Mouse (Mus musculus): ENCODE results near the gene Dpm2. TPM values are rescaled to one million over a fixed set of nuclear protein-coding genes. Genes with fewer than 3 reads are reported as not detected.

Dpm2 gene
- polyA plus RNA-seq, 1 experiment from 2014 or later, result 121 TPM

- peaks cover 54% of the 10 kb centered on the region for H3K4me1 ChIP-seq
- H3K27me3 ChIP-seq (replicated peaks), result no peaks in the 10 kb centered on the region
- H3K4me2 ChIP-seq (replicated peaks), result peak overlapping the region; percentile 90
- peak overlapping the region; percentile 95 for H3K9ac ChIP-seq
- 6% methylated on average over 11 of the region's 11 CpGs for WGBS
- no peak for ATAC-seq (ENCODE audit: low FRiP score, low read depth)
- H3K4me3 ChIP-seq, result peak overlapping the region; percentile 87
- H3K36me3 ChIP-seq, result no peaks in the 10 kb centered on the region
- H3K27ac ChIP-seq, result no peak overlapping the region
- H3K9me3 ChIP-seq, result no peaks in the 10 kb centered on the region
Observed at GRCm38 (mm10) chr2:32536634-32537359, 33.9 kb upstream of the Dpm2 start.

- H3K27ac ChIP-seq, result no peak overlapping the region
- H3K4me3 ChIP-seq, result peak overlapping the region; percentile 87
- H3K27me3 ChIP-seq (replicated peaks), result no peaks in the 10 kb centered on the region
- no peaks in the 10 kb centered on the region for H3K9me3 ChIP-seq
- 11% methylated on average over 9 of the region's 9 CpGs for WGBS
- ATAC-seq (ENCODE audit: low FRiP score, low read depth), result no peak
- peak overlapping the region; percentile 95 for H3K9ac ChIP-seq
- no peaks in the 10 kb centered on the region for H3K36me3 ChIP-seq
- peaks cover 54% of the 10 kb centered on the region for H3K4me1 ChIP-seq
- H3K4me2 ChIP-seq (replicated peaks), result peak overlapping the region; percentile 90
Observed at GRCm38 (mm10) chr2:32537360-32537905, 33.2 kb upstream of the Dpm2 start.

GRCm38 (mm10) chr2:32537941-32538340 is 32.7 kb upstream of the Dpm2 start:
- 90% methylated on average over 5 of the region's 5 CpGs for WGBS
- H3K9ac ChIP-seq, result peak overlapping the region; percentile 95; the same call in 1 of the 2 replicates

GRCm38 (mm10) chr2:32538461-32538860 is 32.2 kb upstream of the Dpm2 start:
- H3K9me3 ChIP-seq, result no peaks in the 10 kb centered on the region
- WGBS, result 78% methylated on average over 4 of the region's 4 CpGs
- peak overlapping the region; percentile 90 for H3K4me2 ChIP-seq (replicated peaks)
- 0 out of 2 replicates have a peak overlapping the region, but pooled peaks have one; percentile 8 for H3K9ac ChIP-seq
- no peaks in the 10 kb centered on the region for H3K27me3 ChIP-seq (replicated peaks)
- H3K4me1 ChIP-seq, result peaks cover 54% of the 10 kb centered on the region
- no peak overlapping the region for H3K27ac ChIP-seq
- no peak overlapping the region for H3K4me3 ChIP-seq
- H3K36me3 ChIP-seq, result no peaks in the 10 kb centered on the region
- ATAC-seq (ENCODE audit: low FRiP score, low read depth), result no peak

More at GRCm38 (mm10) chr2:32537941-32538340, 32.7 kb upstream of the Dpm2 start:
- Histone ChIP-seq H3K36me3 (no peaks in the 10 kb centered on the region), H3K9me3 (no peaks in the 10 kb centered on the region), H3K27me3 (replicated peaks) (no peaks in the 10 kb centered on the region), H3K4me3 (peak overlapping the region; percentile 87; the same call in 1 of the 2 replicates), H3K4me2 (replicated peaks) (peak overlapping the region; percentile 90), H3K4me1 (peaks cover 54% of the 10 kb centered on the region), H3K27ac (no peak overlapping the region)
- ATAC-seq (ENCODE audit: low FRiP score, low read depth), result no peak

GRCm38 (mm10) chr2:32539452-32539981 is 31.1 kb upstream of the Dpm2 start:
- Histone ChIP-seq H3K4me3 (no peak overlapping the region), H3K27ac (no peak overlapping the region), H3K9ac (no peak overlapping the region), H3K9me3 (no peaks in the 10 kb centered on the region), H3K36me3 (no peaks in the 10 kb centered on the region), H3K4me1 (peaks cover 44% of the 10 kb centered on the region), H3K4me2 (replicated peaks) (peak overlapping the region; percentile 90; the same call in 1 of the 2 replicates), H3K27me3 (replicated peaks) (no peaks in the 10 kb centered on the region)
- 84% methylated on average over 14 of the region's 14 CpGs for WGBS
- no peak for ATAC-seq (ENCODE audit: low FRiP score, low read depth)

- WGBS, result 93% methylated on average over 2 of the region's 2 CpGs
- Histone ChIP-seq H3K4me3 (no peak overlapping the region), H3K9ac (no peak overlapping the region), H3K4me1 (peaks cover 34% of the 10 kb centered on the region), H3K4me2 (replicated peaks) (no peak overlapping the region), H3K36me3 (0 out of 2 replicates have a peak, but pooled peaks cover 4% of the 10 kb centered on the region), H3K27ac (no peak overlapping the region), H3K9me3 (no peaks in the 10 kb centered on the region), H3K27me3 (replicated peaks) (no peaks in the 10 kb centered on the region)
- ATAC-seq (ENCODE audit: low FRiP score, low read depth), result no peak
Observed at GRCm38 (mm10) chr2:32541333-32541908, 29.2 kb upstream of the Dpm2 start.

GRCm38 (mm10) chr2:32541986-32542573 is 28.6 kb upstream of the Dpm2 start:
- no peak for ATAC-seq (ENCODE audit: low FRiP score, low read depth)
- Histone ChIP-seq H3K27ac (no peak overlapping the region), H3K9me3 (no peaks in the 10 kb centered on the region), H3K9ac (no peak overlapping the region), H3K36me3 (0 out of 2 replicates have a peak, but pooled peaks cover 4% of the 10 kb centered on the region), H3K4me1 (peaks cover 28% of the 10 kb centered on the region), H3K27me3 (replicated peaks) (no peaks in the 10 kb centered on the region), H3K4me3 (no peak overlapping the region), H3K4me2 (replicated peaks) (no peak overlapping the region)
- 93% methylated on average over 4 of the region's 4 CpGs for WGBS

- H3K36me3 ChIP-seq, result 0 out of 2 replicates have a peak, but pooled peaks cover 4% of the 10 kb centered on the region
- no peak overlapping the region for H3K9ac ChIP-seq
- H3K4me3 ChIP-seq, result no peak overlapping the region
- H3K27ac ChIP-seq, result no peak overlapping the region
- H3K27me3 ChIP-seq (replicated peaks), result no peaks in the 10 kb centered on the region
- 93% methylated on average over 3 of the region's 3 CpGs for WGBS
- no peak overlapping the region for H3K4me2 ChIP-seq (replicated peaks)
- no peak for ATAC-seq (ENCODE audit: low FRiP score, low read depth)
- no peaks in the 10 kb centered on the region for H3K9me3 ChIP-seq
- peaks cover 19% of the 10 kb centered on the region for H3K4me1 ChIP-seq
Observed at GRCm38 (mm10) chr2:32543031-32543449, 27.6 kb upstream of the Dpm2 start.

GRCm38 (mm10) chr2:32546951-32547350 is 23.7 kb upstream of the Dpm2 start:
- WGBS, result 89% methylated on average over 1 of the region's 1 CpGs
- no peak overlapping the region for H3K4me2 ChIP-seq (replicated peaks)
- H3K4me3 ChIP-seq, result no peak overlapping the region
- no peak overlapping the region for H3K9ac ChIP-seq
- no peaks in the 10 kb centered on the region for H3K9me3 ChIP-seq
- H3K4me1 ChIP-seq, result peaks cover 5% of the 10 kb centered on the region; the same call in 1 of the 2 replicates
- no peak for ATAC-seq (ENCODE audit: low FRiP score, low read depth)
- H3K27ac ChIP-seq, result no peak overlapping the region
- 0 out of 2 replicates have a peak, but pooled peaks cover 7% of the 10 kb centered on the region for H3K36me3 ChIP-seq
- H3K27me3 ChIP-seq (replicated peaks), result no peaks in the 10 kb centered on the region

- H3K27ac ChIP-seq, result no peak overlapping the region
- H3K4me2 ChIP-seq (replicated peaks), result no peak overlapping the region
- 0 out of 2 replicates have a peak, but pooled peaks cover 7% of the 10 kb centered on the region for H3K36me3 ChIP-seq
- no peaks in the 10 kb centered on the region for H3K27me3 ChIP-seq (replicated peaks)
- H3K4me1 ChIP-seq, result peaks cover 5% of the 10 kb centered on the region; the same call in 1 of the 2 replicates
- H3K4me3 ChIP-seq, result no peak overlapping the region
- no peaks in the 10 kb centered on the region for H3K9me3 ChIP-seq
- no peak for ATAC-seq (ENCODE audit: low FRiP score, low read depth)
- H3K9ac ChIP-seq, result no peak overlapping the region
- WGBS, result 87% methylated on average over 5 of the region's 5 CpGs
Observed at GRCm38 (mm10) chr2:32547380-32547779, 23.3 kb upstream of the Dpm2 start.

- no peak for ATAC-seq (ENCODE audit: low FRiP score, low read depth)
- Histone ChIP-seq H3K27me3 (replicated peaks) (no peaks in the 10 kb centered on the region), H3K4me1 (peaks cover 5% of the 10 kb centered on the region; the same call in 1 of the 2 replicates), H3K9ac (no peak overlapping the region), H3K27ac (no peak overlapping the region), H3K4me3 (no peak overlapping the region), H3K4me2 (replicated peaks) (no peak overlapping the region), H3K36me3 (0 out of 2 replicates have a peak, but pooled peaks cover 7% of the 10 kb centered on the region), H3K9me3 (no peaks in the 10 kb centered on the region)
- 89% methylated on average over 7 of the region's 7 CpGs for WGBS
Observed at GRCm38 (mm10) chr2:32547964-32548739, 22.5 kb upstream of the Dpm2 start.
